Mouse (Mus musculus): ENCODE measurements around the gene Ptrhd1.

Gene Ptrhd1

GRCm38 (mm10) chr12:4243805-4244204 is 10.0 kb downstream of the Ptrhd1 start:
- DNase-seq (ENCODE audit: low read depth, low spot score): no peak

DNA sequence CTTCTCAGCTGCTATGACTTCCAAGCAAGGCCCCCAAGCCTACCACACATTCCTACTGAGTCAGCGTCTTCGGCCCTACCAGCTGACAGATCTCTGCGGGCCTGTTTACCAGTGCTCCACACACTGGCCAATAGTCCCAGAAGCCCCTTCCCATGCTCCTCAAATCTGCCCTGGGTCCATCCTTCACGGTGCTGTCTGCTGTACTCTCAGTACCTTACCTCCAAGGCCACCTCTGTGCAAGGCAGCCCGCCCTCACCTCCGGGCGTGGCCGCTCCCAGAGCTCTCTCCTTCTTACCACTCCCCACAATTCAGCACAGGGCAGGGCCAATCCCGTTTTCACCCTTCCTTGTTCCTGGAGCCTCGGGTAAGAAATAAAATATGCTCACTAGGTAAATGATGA is 11.9 kb downstream of the Ptrhd1 start:
- DNase-seq (ENCODE audit: low read depth, low spot score): peak; percentile 19

DNA sequence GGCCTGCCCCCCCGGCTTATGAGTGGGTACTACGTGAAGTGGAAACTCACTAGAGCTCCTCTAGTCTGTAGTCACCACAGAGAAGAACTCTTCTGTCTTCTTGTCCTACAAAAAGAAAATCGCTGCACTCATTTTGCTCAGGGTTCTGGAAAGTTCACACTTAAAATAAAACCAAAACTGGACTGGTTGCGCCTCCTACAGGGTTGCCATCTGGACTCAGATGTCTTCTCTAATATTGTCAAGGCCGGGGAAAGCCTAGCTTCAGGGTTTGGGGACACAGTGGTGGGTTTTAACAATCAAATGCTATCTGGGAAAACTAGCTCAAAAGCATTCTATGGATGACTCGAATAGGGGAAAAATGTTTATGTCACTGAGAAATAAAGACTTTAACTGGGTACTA is 16.0 kb downstream of the Ptrhd1 start:
- DNase-seq (ENCODE audit: low read depth, low spot score): no peak

GRCm38 (mm10) chr12:4252742-4253655 is 19.2 kb downstream of the Ptrhd1 start:
- no peak for DNase-seq (ENCODE audit: low read depth, low spot score)

GRCm38 (mm10) chr12:4267765-4268164 is 33.9 kb downstream of the Ptrhd1 start:
- no peak for DNase-seq (ENCODE audit: low read depth, low spot score)

DNA sequence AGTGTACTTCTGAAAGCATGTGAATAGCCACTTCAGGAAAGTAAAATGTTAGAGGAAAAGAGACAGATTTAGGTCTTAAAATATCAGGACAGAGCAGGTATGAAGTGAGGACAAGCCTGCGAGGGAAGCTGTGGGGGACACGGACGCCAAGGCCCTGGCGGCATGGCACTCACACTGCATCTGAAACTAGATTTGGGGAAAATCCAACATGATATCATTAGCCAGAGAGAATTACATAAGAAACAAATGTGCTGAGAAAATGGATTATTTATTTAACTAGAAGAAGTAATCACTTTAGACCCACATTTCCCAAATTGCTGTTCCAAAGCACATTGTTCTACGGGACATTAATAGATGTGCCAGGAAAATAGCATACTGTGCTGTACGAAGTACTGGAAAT is 37.3 kb downstream of the Ptrhd1 start:
- DNase-seq (ENCODE audit: low read depth, low spot score): no peak

DNA sequence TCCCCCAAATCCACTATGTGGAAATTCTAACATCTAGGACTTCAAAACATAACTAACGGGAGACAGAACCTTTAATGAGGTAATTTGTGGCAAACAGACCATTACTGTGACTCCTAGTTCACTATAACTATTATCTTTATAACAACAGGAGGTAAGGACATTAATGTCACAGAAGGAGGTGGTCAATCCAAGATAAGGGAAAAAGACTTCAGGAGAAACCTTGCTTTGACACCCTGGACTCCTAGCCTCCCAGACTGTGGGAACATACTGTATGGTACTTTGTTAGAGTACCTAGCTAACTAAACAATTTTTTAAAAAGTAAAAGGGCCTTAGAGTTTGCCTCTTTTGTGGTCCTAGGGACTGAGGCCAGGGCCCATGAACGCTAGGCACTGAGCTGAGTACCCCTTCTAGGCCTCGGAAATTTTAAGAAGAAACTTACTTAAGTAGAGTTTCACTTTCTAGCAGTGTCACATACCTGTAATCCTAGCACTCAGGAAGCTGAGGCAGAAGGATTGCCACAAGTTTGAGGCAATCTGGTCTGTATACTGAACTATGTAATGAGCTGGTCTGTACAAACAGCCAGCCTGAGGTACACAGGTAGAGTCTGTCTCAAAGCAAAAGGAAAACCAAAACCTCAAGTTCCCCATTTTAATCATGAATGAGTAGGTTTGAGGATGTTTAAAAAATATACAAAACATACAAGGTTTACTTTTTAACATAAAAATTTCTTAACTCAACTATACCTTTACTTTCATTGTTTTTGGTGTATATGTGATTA is 45.3 kb downstream of the Ptrhd1 start:
- DNase-seq (ENCODE audit: low read depth, low spot score): no peak

GRCm38 (mm10) chr12:4279878-4280277 is 46.1 kb downstream of the Ptrhd1 start:
- DNase-seq (ENCODE audit: low read depth, low spot score): no peak

DNA sequence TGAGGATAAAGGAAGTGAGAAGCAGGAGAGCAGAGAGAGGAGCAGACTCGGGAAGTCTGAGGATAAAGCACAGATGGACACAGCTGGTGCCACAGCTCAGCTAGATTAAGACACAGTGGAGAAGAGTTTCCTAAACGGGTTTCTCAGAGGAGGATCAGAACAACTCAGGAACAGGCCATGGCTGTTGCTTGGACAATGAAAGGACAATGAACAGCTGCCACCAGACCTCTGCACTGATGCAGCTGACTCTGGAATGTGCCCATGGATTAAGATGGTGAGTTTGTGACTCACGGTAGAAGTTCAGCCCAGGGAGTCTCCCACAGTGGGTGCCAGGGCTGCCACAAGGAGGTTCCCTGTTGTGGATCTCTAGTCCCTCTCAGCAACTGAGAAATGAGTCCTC is 51.4 kb downstream of the Ptrhd1 start:
- DNase-seq (ENCODE audit: low read depth, low spot score): no peak

Measured in ES-CJ7 (cell line).